Mouse (Mus musculus): ENCODE data around the gene Tsen2. TPM values are rescaled to one million over a fixed set of nuclear protein-coding genes. Genes with fewer than 3 reads are reported as not detected.

Gene Tsen2
- total and polyA plus RNA-seq, 3 experiments, result 8.9 to 14.6 (median 11.5) TPM

- Histone ChIP-seq H3K36me3 (replicated peaks) (peaks cover 14% of the 10 kb centered on the region), H3K9me3 (replicated peaks) (no peaks in the 10 kb centered on the region), H3K4me1 (ENCODE audit: insufficient read depth, low read depth, low read length) (peaks cover 42% of the 10 kb centered on the region), H3K4me3 (ENCODE audit: low read depth, low read length) (no peak overlapping the region), H3K27me3 (ENCODE audit: insufficient read depth, low read length) (peaks cover 6% of the 10 kb centered on the region; the same call in 1 of the 2 replicates)
- no peak for TF ChIP-seq POLR2AphosphoS5 (IDR thresholded peaks at IDR 0.05; ENCODE audit: insufficient replicate concordance, low read depth, low read length)
- TF ChIP-seq GATA1 (IDR thresholded peaks at IDR 0.05; ENCODE audit: borderline replicate concordance, low read length), result no peak
- no peak for TF ChIP-seq GATA2 (IDR thresholded peaks at IDR 0.05; ENCODE audit: borderline replicate concordance, low read depth, low read length)
- TF ChIP-seq CTCF (IDR thresholded peaks at IDR 0.05; ENCODE audit: low read depth, low read length), result no peak
- no peak for TF ChIP-seq TAL1 (conservative IDR thresholded peaks at IDR 0.05; ENCODE audit: low read depth, low read length)
- ATAC-seq (ENCODE audit: extremely low read depth, insufficient number of reproducible peaks, low FRiP score, poor library complexity, severe bottlenecking) (no peak), DNase-seq (ENCODE audit: low spot score) (no peak)
Measured at GRCm38 (mm10) chr6:115542341-115542740, 2.1 kb upstream of the Tsen2 start.

GRCm38 (mm10) chr6:115546276-115546675 is 1.8 kb downstream of the Tsen2 start:
- H3K4me1 ChIP-seq (ENCODE audit: insufficient read depth, low read depth, low read length), result peaks cover 50% of the 10 kb centered on the region
- no peak for ATAC-seq (ENCODE audit: extremely low read depth, insufficient number of reproducible peaks, low FRiP score, poor library complexity, severe bottlenecking)
- DNase-seq (ENCODE audit: low spot score), result peak; percentile 29

GRCm38 (mm10) chr6:115555485-115555884 is 11.0 kb downstream of the Tsen2 start:
- H3K36me3 ChIP-seq (replicated peaks), result peaks cover 91% of the 10 kb centered on the region
- no peaks in the 10 kb centered on the region for H3K4me1 ChIP-seq (ENCODE audit: insufficient read depth, low read depth, low read length)
- DNase-seq (ENCODE audit: low spot score), result no peak
- no peak for TF ChIP-seq GATA2 (IDR thresholded peaks at IDR 0.05; ENCODE audit: borderline replicate concordance, low read depth, low read length)
- TF ChIP-seq GATA1 (IDR thresholded peaks at IDR 0.05; ENCODE audit: borderline replicate concordance, low read length), result no peak
- no peak for TF ChIP-seq POLR2AphosphoS5 (IDR thresholded peaks at IDR 0.05; ENCODE audit: insufficient replicate concordance, low read depth, low read length)
- TF ChIP-seq TAL1 (conservative IDR thresholded peaks at IDR 0.05; ENCODE audit: low read depth, low read length), result no peak
- TF ChIP-seq CTCF (IDR thresholded peaks at IDR 0.05; ENCODE audit: low read depth, low read length), result no peak
- no peaks in the 10 kb centered on the region for H3K27me3 ChIP-seq (ENCODE audit: insufficient read depth, low read length)
- H3K9me3 ChIP-seq (replicated peaks), result no peaks in the 10 kb centered on the region
- H3K4me3 ChIP-seq (ENCODE audit: low read depth, low read length), result no peak overlapping the region
- ATAC-seq (ENCODE audit: extremely low read depth, insufficient number of reproducible peaks, low FRiP score, poor library complexity, severe bottlenecking), result no peak

More at GRCm38 (mm10) chr6:115546276-115546675, 1.8 kb downstream of the Tsen2 start:
- H3K36me3 ChIP-seq (replicated peaks), result peaks cover 51% of the 10 kb centered on the region
- no peak overlapping the region for H3K4me3 ChIP-seq (ENCODE audit: low read depth, low read length)
- H3K27me3 ChIP-seq (ENCODE audit: insufficient read depth, low read length), result no peaks in the 10 kb centered on the region; the same call in 1 of the 2 replicates
- H3K9me3 ChIP-seq (replicated peaks), result no peaks in the 10 kb centered on the region
- TF ChIP-seq CTCF (IDR thresholded peaks at IDR 0.05; ENCODE audit: low read depth, low read length) (peak; percentile 63), GATA1 (IDR thresholded peaks at IDR 0.05; ENCODE audit: borderline replicate concordance, low read length) (no peak), GATA2 (IDR thresholded peaks at IDR 0.05; ENCODE audit: borderline replicate concordance, low read depth, low read length) (no peak), TAL1 (conservative IDR thresholded peaks at IDR 0.05; ENCODE audit: low read depth, low read length) (no peak), POLR2AphosphoS5 (IDR thresholded peaks at IDR 0.05; ENCODE audit: insufficient replicate concordance, low read depth, low read length) (no peak)

- H3K27me3 ChIP-seq (ENCODE audit: insufficient read depth, low read length), result no peaks in the 10 kb centered on the region
- no peaks in the 10 kb centered on the region for H3K4me1 ChIP-seq (ENCODE audit: insufficient read depth, low read depth, low read length)
- DNase-seq (ENCODE audit: low spot score) (no peak), ATAC-seq (ENCODE audit: extremely low read depth, insufficient number of reproducible peaks, low FRiP score, poor library complexity, severe bottlenecking) (no peak)
- TF ChIP-seq GATA2 (IDR thresholded peaks at IDR 0.05; ENCODE audit: borderline replicate concordance, low read depth, low read length) (no peak), POLR2AphosphoS5 (IDR thresholded peaks at IDR 0.05; ENCODE audit: insufficient replicate concordance, low read depth, low read length) (no peak), CTCF (IDR thresholded peaks at IDR 0.05; ENCODE audit: low read depth, low read length) (no peak), TAL1 (conservative IDR thresholded peaks at IDR 0.05; ENCODE audit: low read depth, low read length) (no peak), GATA1 (IDR thresholded peaks at IDR 0.05; ENCODE audit: borderline replicate concordance, low read length) (no peak)
- H3K36me3 ChIP-seq (replicated peaks), result peaks cover 91% of the 10 kb centered on the region
- H3K4me3 ChIP-seq (ENCODE audit: low read depth, low read length), result no peak overlapping the region
- no peaks in the 10 kb centered on the region for H3K9me3 ChIP-seq (replicated peaks)
Measured at GRCm38 (mm10) chr6:115558176-115558575, 13.7 kb downstream of the Tsen2 start.

GRCm38 (mm10) chr6:115559651-115560632 is 15.5 kb downstream of the Tsen2 start:
- Histone ChIP-seq H3K36me3 (replicated peaks) (peaks cover 90% of the 10 kb centered on the region), H3K4me3 (ENCODE audit: low read depth, low read length) (no peak overlapping the region), H3K27me3 (ENCODE audit: insufficient read depth, low read length) (no peaks in the 10 kb centered on the region), H3K9me3 (replicated peaks) (no peaks in the 10 kb centered on the region), H3K4me1 (ENCODE audit: insufficient read depth, low read depth, low read length) (no peaks in the 10 kb centered on the region)
- ATAC-seq (ENCODE audit: extremely low read depth, insufficient number of reproducible peaks, low FRiP score, poor library complexity, severe bottlenecking) (no peak), DNase-seq (ENCODE audit: low spot score) (no peak)
- no peak for TF ChIP-seq GATA2 (IDR thresholded peaks at IDR 0.05; ENCODE audit: borderline replicate concordance, low read depth, low read length)
- TF ChIP-seq TAL1 (conservative IDR thresholded peaks at IDR 0.05; ENCODE audit: low read depth, low read length), result no peak
- no peak for TF ChIP-seq CTCF (IDR thresholded peaks at IDR 0.05; ENCODE audit: low read depth, low read length)
- no peak for TF ChIP-seq GATA1 (IDR thresholded peaks at IDR 0.05; ENCODE audit: borderline replicate concordance, low read length)
- no peak for TF ChIP-seq POLR2AphosphoS5 (IDR thresholded peaks at IDR 0.05; ENCODE audit: insufficient replicate concordance, low read depth, low read length)

- H3K27me3 ChIP-seq (ENCODE audit: insufficient read depth, low read length), result no peaks in the 10 kb centered on the region
- peaks cover 13% of the 10 kb centered on the region for H3K9me3 ChIP-seq (replicated peaks)
- H3K36me3 ChIP-seq (replicated peaks), result peaks cover 94% of the 10 kb centered on the region
- TF ChIP-seq CTCF (IDR thresholded peaks at IDR 0.05; ENCODE audit: low read depth, low read length), result no peak
- TF ChIP-seq GATA2 (IDR thresholded peaks at IDR 0.05; ENCODE audit: borderline replicate concordance, low read depth, low read length), result no peak
- TF ChIP-seq GATA1 (IDR thresholded peaks at IDR 0.05; ENCODE audit: borderline replicate concordance, low read length), result no peak
- TF ChIP-seq POLR2AphosphoS5 (IDR thresholded peaks at IDR 0.05; ENCODE audit: insufficient replicate concordance, low read depth, low read length), result no peak
- TF ChIP-seq TAL1 (conservative IDR thresholded peaks at IDR 0.05; ENCODE audit: low read depth, low read length), result no peak
- H3K4me3 ChIP-seq (ENCODE audit: low read depth, low read length), result no peak overlapping the region
- no peaks in the 10 kb centered on the region for H3K4me1 ChIP-seq (ENCODE audit: insufficient read depth, low read depth, low read length)
- no peak for DNase-seq (ENCODE audit: low spot score)
- ATAC-seq (ENCODE audit: extremely low read depth, insufficient number of reproducible peaks, low FRiP score, poor library complexity, severe bottlenecking), result no peak
Measured at GRCm38 (mm10) chr6:115565479-115566045, 21.1 kb downstream of the Tsen2 start.

Data from G1E (cell line).